14 mouse cellular contexts compared by ENCODE assay signal in the genomic region with DNA sequence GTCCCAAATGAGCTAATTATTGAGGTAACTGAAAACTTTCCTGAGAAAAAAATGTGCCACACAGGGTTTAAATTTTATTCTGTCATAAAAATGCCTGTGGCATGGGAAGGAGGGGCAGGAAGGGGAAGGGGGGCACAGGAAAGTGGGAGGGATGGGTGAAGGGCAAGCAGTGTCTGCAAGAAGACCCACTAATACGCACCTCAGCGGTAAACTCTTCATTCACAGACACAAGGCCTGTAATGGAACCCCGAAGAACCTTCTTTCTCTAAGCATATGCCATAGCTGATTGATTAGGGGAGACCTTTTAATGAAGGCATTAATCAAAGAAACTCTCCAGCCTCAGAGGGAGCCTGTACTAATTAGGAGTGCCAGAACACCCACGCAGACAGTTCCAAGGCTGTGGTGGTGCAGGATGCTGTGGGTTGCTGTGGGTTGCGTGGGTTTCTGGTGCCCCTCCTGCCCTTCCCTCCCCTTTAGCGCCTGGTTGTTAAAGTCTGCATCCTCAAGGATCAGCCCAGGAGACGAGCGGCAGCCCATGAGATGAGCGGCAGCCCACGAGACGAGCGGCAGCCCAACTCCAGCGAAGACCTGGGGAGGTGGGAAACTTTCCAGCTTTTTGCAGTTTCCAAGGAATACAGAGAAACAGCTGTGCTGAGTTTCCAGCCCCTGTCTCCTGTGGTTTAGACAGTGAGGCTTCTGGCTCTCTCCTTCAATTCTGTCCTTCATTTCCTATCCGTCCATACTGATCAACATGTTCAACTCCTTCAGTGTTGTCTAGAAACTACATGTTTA.
DNase-seq lines count a peak whose midpoint lies in the region; ATAC-seq and TF ChIP-seq lines count a peak whose summit lies in the region.
"Had no signal": no experiment of that assay in that cellular context is flagged by ENCODE, and none has a peak within 500 bp of the region (broad histone marks: within the 10 kb centered on the region; RNA-seq: fewer than 3 reads in every experiment).

No protein-coding gene starts in this region.

- H3K4me3 ChIP-seq in hindbrain, embryonic 13.5 days: no peak overlapping the region
- no peak overlapping the region for H3K4me3 ChIP-seq in hindbrain, embryonic 12.5 days
- H3K4me3 ChIP-seq in lung, embryonic 16.5 days (ENCODE audit: low read length): no peak overlapping the region
- H3K4me3 ChIP-seq in limb, embryonic 12.5 days (replicated peaks): no peak overlapping the region
- H3K4me3 ChIP-seq: embryonic facial prominence, embryonic 12.5 days; forebrain, embryonic 15.5 days had no signal

- ATAC-seq in hindbrain, embryonic 13.5 days (ENCODE audit: low FRiP score): peak; percentile 57; the same call in 1 of the 2 replicates
- ATAC-seq in hindbrain, embryonic 12.5 days (ENCODE audit: low FRiP score): no peak
- no peak for ATAC-seq in lung, embryonic 16.5 days (ENCODE audit: low read depth)
- ATAC-seq in limb, embryonic 12.5 days (ENCODE audit: insufficient number of reproducible peaks, insufficient read depth, low FRiP score, low TSS enrichment, low read depth): no peak
- ATAC-seq in monocyte, adult 5-6 weeks (replicated peaks; ENCODE audit: insufficient number of reproducible peaks, low FRiP score, low TSS enrichment, poor library complexity, severe bottlenecking): no peak
- ATAC-seq: forebrain, embryonic 15.5 days; intestine, postnatal 0 days; liver, postnatal 0 days had no signal

- H3K36me3 ChIP-seq in hindbrain, embryonic 13.5 days: no peaks in the 10 kb centered on the region
- no peaks in the 10 kb centered on the region for H3K36me3 ChIP-seq in hindbrain, embryonic 12.5 days
- H3K36me3 ChIP-seq in lung, embryonic 16.5 days (ENCODE audit: control insufficient read depth, insufficient read depth, low read length): no peaks in the 10 kb centered on the region
- H3K36me3 ChIP-seq in limb, embryonic 12.5 days: no peaks in the 10 kb centered on the region
- H3K36me3 ChIP-seq: embryonic facial prominence, embryonic 12.5 days; forebrain, embryonic 15.5 days had no signal

- no peak overlapping the region for H3K4me2 ChIP-seq in hindbrain, embryonic 13.5 days
- H3K4me2 ChIP-seq in hindbrain, embryonic 12.5 days (replicated peaks): no peak overlapping the region
- H3K4me2 ChIP-seq in lung, embryonic 16.5 days (ENCODE audit: low read depth, low read length): 0 out of 2 replicates have a peak overlapping the region, but pooled peaks have one; percentile 10
- peak overlapping the region; percentile 37 for H3K4me2 ChIP-seq in limb, embryonic 12.5 days
- H3K4me2 ChIP-seq: embryonic facial prominence, embryonic 12.5 days; forebrain, embryonic 15.5 days had no signal

- no peak for DNase-seq in lung, postnatal 25 days (ENCODE audit: low spot score)
- peak; percentile 13 for DNase-seq in brain, embryonic 14.5 days (ENCODE audit: low read depth)
- DNase-seq: adrenal gland, postnatal 36 days; cerebellum, adult 2 months; liver, postnatal 0 days; thymus, postnatal 25 days had no signal

- TF ChIP-seq POLR2A in brain, embryonic 14.5 days (IDR thresholded peaks at IDR 0.05; ENCODE audit: borderline replicate concordance, extremely low read depth, insufficient read depth, insufficient read length, poor library complexity, severe bottlenecking): no peak

- H3K9me3 ChIP-seq in hindbrain, embryonic 13.5 days: no peaks in the 10 kb centered on the region
- no peaks in the 10 kb centered on the region for H3K9me3 ChIP-seq in hindbrain, embryonic 12.5 days (replicated peaks)
- H3K9me3 ChIP-seq in lung, embryonic 16.5 days (ENCODE audit: control insufficient read depth, low read length): no peaks in the 10 kb centered on the region
- H3K9me3 ChIP-seq in limb, embryonic 12.5 days: no peaks in the 10 kb centered on the region
- H3K9me3 ChIP-seq: embryonic facial prominence, embryonic 12.5 days; forebrain, embryonic 15.5 days had no signal

- no peak overlapping the region for H3K27ac ChIP-seq in hindbrain, embryonic 13.5 days
- H3K27ac ChIP-seq in hindbrain, embryonic 12.5 days: no peak overlapping the region
- no peak overlapping the region for H3K27ac ChIP-seq in lung, embryonic 16.5 days (ENCODE audit: low read length)
- H3K27ac ChIP-seq in limb, embryonic 12.5 days: no peak overlapping the region
- H3K27ac ChIP-seq: embryonic facial prominence, embryonic 12.5 days; forebrain, embryonic 15.5 days had no signal

- H3K27me3 ChIP-seq in hindbrain, embryonic 13.5 days: no peaks in the 10 kb centered on the region
- no peaks in the 10 kb centered on the region for H3K27me3 ChIP-seq in hindbrain, embryonic 12.5 days
- no peaks in the 10 kb centered on the region for H3K27me3 ChIP-seq in lung, embryonic 16.5 days (ENCODE audit: control insufficient read depth, insufficient read depth, low read depth, low read length)
- H3K27me3 ChIP-seq in limb, embryonic 12.5 days: no peaks in the 10 kb centered on the region
- H3K27me3 ChIP-seq: embryonic facial prominence, embryonic 12.5 days; forebrain, embryonic 15.5 days had no signal

- no peak for TF ChIP-seq CTCF in brain, embryonic 14.5 days (IDR thresholded peaks at IDR 0.05; ENCODE audit: borderline replicate concordance, extremely low read depth, insufficient read depth, insufficient read length)

- 69% methylated on average over 14 of the region's 14 CpGs for WGBS in hindbrain, embryonic 13.5 days
- WGBS in hindbrain, embryonic 12.5 days: 74% methylated on average over 14 of the region's 14 CpGs
- 48% methylated on average over 14 of the region's 14 CpGs for WGBS in lung, embryonic 16.5 days
- WGBS in limb, embryonic 12.5 days: 34% methylated on average over 14 of the region's 14 CpGs

- no peak overlapping the region for H3K9ac ChIP-seq in hindbrain, embryonic 13.5 days
- no peak overlapping the region for H3K9ac ChIP-seq in hindbrain, embryonic 12.5 days
- H3K9ac ChIP-seq in lung, embryonic 16.5 days (ENCODE audit: low read length): no peak overlapping the region
- no peak overlapping the region for H3K9ac ChIP-seq in limb, embryonic 12.5 days (replicated peaks)
- H3K9ac ChIP-seq: embryonic facial prominence, embryonic 12.5 days; forebrain, embryonic 15.5 days; liver, postnatal 0 days had no signal

- no peaks in the 10 kb centered on the region for H3K4me1 ChIP-seq in hindbrain, embryonic 13.5 days (replicated peaks)
- H3K4me1 ChIP-seq in hindbrain, embryonic 12.5 days: no peaks in the 10 kb centered on the region
- peaks cover 6% of the 10 kb centered on the region; the same call in 1 of the 2 replicates for H3K4me1 ChIP-seq in lung, embryonic 16.5 days (replicated peaks; ENCODE audit: control insufficient read depth, insufficient read depth, low read length)
- H3K4me1 ChIP-seq in limb, embryonic 12.5 days (replicated peaks): peaks cover 11% of the 10 kb centered on the region
- H3K4me1 ChIP-seq: forebrain, embryonic 15.5 days had no signal

Comparison
In these comparisons a context has a peak if more than half of its experiments do, and no peak if none do; other contexts are left out.
1. H3K4me2 ChIP-seq: peak in lung, embryonic 16.5 days (single experiment) and limb, embryonic 12.5 days (single experiment); none in hindbrain, embryonic 13.5 days (single experiment) and hindbrain, embryonic 12.5 days (single experiment).